Mouse (Mus musculus): Measurements from ENCODE around the gene Sept9. TPM values are rescaled to one million over a fixed set of nuclear protein-coding genes. Genes with fewer than 3 reads are reported as not detected.

Gene Sept9
- polyA plus RNA-seq, 1 experiment from 2014 or later: 126 TPM

DNA sequence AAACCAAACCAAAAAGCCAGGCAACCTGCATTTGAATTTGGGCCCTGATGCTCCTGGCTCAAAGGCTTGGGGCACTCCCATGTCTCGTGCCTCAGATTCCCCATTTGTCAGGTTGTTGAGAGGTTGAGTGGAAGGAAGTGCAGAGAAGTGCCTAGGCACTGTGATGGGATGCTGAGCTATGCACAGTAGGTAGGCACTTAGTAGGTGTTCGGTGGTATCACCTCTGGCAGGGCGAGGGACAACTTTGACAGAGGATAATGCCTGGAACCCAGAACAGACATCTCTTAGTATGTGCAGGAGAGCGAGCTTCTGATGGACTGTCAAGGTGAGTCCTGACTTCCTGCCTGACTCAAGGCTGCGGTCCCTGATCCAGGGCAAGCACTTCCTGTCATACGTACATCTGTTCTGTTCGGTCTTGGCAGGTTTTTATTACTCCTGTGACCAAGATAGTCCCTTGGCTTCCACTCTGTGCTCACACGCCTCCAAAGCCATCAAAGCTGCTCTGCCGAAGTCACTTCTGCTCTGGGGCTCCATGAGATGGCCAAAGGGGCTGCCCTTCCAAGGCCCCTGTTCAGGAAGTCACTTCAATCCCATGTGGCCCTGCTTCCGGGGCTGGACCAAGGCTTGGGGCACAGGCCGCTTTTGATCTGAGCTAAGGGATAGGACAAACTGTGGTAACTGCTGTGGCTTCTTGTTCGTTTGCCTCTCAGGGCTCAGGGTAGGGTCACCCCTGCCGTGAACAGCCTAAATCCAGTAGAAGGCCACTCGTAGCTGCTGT is 107.0 kb downstream of the Sept9 start:
- Histone ChIP-seq H3K27me3 (no peaks in the 10 kb centered on the region), H3K9me3 (replicated peaks) (no peaks in the 10 kb centered on the region), H3K27ac (peak overlapping the region; percentile 88), H3K4me1 (peaks cover 75% of the 10 kb centered on the region), H3K36me3 (peaks cover 13% of the 10 kb centered on the region; the same call in 1 of the 2 replicates), H3K9ac (no peak overlapping the region), H3K4me2 (no peak overlapping the region), H3K4me3 (replicated peaks) (no peak overlapping the region)
- 55% methylated on average over 14 of the region's 14 CpGs for WGBS
- ATAC-seq (replicated peaks; ENCODE audit: low FRiP score): no peak

DNA sequence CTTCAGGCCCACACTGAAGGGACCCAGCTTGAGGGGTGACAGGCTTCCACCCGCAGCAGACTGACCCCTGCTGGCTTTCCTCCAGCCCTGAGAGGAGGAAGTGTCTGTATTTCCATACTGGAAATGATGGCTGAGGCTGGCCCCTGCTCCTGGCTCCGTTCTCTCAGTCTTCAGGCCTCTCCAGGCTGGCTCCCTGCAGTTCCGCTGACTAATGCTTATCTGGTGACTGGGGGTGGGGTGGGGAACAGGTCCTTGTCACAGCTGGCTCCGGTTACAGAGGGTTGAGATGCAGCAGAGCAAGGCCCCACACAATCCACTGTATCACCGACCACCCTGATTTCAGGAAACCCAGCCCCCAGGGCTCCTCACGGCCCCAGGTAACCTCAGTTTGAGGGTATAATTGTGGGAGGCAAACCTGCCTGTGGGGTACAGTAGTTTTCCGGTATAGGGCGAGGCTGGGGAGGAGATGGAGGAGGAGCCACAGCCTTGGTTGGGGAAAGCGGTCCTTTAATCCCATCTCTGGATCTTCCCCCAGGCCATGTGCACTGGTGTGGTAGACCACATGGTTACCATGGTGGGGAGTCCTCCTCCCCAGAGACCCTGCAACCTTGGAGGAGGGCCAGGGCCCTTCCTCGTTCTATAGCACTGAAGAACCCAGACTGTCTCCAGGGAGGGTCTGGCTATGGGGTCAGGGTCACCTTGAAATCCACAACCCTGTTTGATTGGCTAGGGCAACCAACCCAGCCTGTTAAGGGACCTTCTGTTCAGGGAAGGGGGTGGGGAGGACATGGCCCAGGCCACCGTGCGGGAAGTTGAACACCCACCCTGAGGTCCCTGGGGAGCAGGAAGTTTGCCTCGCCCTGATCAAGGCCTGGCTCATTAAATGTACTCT is 108.7 kb downstream of the Sept9 start:
- peak; percentile 69 for ATAC-seq (replicated peaks; ENCODE audit: low FRiP score)
- H3K4me1 ChIP-seq: peaks cover 79% of the 10 kb centered on the region
- peaks cover 10% of the 10 kb centered on the region; the same call in 1 of the 2 replicates for H3K36me3 ChIP-seq
- no peak overlapping the region for H3K4me3 ChIP-seq (replicated peaks)
- no peaks in the 10 kb centered on the region for H3K9me3 ChIP-seq (replicated peaks)
- no peaks in the 10 kb centered on the region for H3K27me3 ChIP-seq
- no peak overlapping the region for H3K9ac ChIP-seq
- 17% methylated on average over 13 of the region's 13 CpGs for WGBS
- peak overlapping the region; percentile 88 for H3K27ac ChIP-seq
- H3K4me2 ChIP-seq: peak overlapping the region; percentile 24; the same call in 1 of the 2 replicates

DNA sequence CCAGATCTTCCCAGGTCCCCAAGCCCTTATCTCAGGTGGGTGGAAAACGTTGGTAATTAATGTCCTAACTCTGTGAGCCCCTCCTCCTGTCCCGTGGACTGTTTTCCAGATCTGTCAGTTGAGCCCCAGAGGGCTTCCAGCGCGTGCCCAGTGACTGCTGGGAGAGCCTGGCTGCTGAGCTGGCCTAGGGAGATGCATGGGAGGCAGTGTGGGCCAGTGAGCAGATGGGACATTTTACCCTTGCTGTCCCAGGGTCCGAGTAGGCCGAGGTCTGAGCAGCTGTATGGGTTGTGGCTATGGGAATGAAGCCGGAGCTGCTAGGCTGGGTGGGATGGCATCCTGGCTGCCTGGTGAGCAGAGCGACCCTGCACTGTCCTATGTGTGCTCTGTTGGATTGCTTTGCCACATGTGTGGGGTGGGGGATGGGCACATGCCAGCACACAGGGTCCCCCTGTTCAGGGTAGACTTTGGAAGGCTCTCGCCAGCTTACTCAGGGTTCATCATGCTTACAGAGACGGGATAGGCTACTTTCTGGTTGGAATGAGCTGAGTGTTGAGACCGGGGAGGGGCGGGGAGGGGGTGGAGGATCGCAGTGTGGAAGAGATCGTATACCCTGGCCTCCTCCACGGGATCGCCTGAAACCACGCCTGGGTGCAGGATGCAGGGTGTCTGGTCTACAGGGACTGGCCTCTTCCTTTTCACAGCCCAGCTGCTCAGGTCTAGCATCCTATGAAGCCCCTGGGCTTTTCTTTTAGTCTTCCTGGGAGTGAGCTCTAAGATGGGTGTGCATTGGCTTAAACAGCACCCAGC is 109.9 kb downstream of the Sept9 start:
- H3K9ac ChIP-seq: 0 out of 2 replicates have a peak overlapping the region, but pooled peaks have one; percentile 8
- 47% methylated on average over 17 of the region's 17 CpGs for WGBS
- peak overlapping the region; percentile 88 for H3K27ac ChIP-seq
- H3K36me3 ChIP-seq: no peaks in the 10 kb centered on the region
- H3K4me3 ChIP-seq (replicated peaks): no peak overlapping the region
- ATAC-seq (replicated peaks; ENCODE audit: low FRiP score): no peak
- no peaks in the 10 kb centered on the region for H3K27me3 ChIP-seq
- H3K4me1 ChIP-seq: peaks cover 88% of the 10 kb centered on the region
- no peaks in the 10 kb centered on the region for H3K9me3 ChIP-seq (replicated peaks)
- no peak overlapping the region for H3K4me2 ChIP-seq

DNA sequence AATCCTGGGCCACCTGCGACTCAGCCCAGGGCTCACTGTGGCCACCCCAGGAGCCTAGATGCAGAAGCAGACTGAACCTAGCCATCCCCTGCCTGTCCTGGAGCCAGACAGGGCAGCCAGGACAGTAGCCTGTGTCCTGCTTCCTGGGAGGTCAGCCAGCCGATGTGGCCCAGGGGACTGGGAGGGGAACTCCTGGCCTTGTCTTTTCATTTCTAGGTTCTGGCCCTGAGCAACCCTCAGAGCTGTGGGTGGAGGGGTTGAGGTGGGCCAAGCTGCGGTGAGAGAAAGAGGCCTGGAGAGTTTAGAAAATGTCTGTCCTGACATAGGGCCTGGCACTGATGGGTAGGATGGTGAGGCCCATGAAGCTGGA is 110.4 kb downstream of the Sept9 start:
- Histone ChIP-seq H3K4me1 (peaks cover 90% of the 10 kb centered on the region), H3K4me2 (no peak overlapping the region), H3K9me3 (replicated peaks) (no peaks in the 10 kb centered on the region), H3K9ac (0 out of 2 replicates have a peak overlapping the region, but pooled peaks have one; percentile 8), H3K4me3 (replicated peaks) (no peak overlapping the region), H3K27ac (peak overlapping the region; percentile 49), H3K27me3 (no peaks in the 10 kb centered on the region), H3K36me3 (no peaks in the 10 kb centered on the region)
- ATAC-seq (replicated peaks; ENCODE audit: low FRiP score): no peak
- 68% methylated on average over 3 of the region's 3 CpGs for whole genome bisulfite sequencing

DNA sequence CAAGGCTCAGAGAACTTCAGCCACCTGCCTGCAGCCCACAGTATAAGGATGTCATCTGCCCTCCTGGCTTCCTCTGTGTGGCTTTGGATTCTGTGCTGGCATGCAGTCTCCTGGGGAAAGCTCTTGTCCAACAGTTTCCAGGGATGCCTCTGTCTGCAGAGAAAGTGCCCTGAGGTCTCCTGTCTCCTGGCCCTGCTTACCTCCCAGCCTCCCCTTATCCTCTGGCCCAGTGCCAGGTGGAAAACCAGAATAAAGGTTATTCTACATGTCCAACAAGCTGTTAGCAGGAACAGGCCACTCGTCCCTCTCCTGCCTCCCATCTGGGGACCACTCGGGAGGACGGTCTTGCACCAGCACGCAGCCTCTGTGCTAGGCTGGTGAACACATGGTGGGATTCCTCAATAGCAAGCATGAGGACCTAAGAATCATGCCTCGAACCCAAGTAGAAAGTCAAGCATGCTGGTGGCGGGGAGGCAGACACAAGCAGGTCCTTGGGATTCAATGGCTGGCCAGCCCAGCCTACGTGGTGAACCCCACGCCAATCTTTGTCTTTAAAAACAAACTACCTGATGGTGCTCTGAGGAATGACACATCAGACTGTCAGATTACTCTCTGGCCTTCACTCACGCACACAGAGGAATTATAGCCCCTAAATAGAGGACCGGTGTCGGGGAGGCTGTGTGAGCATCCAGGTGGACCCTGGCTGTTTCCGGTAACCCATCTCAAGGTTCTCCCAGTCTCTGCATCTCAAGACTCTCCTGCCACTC is 111.1 kb downstream of the Sept9 start:
- H3K27ac ChIP-seq: peak overlapping the region; percentile 88; the same call in 1 of the 2 replicates
- no peak overlapping the region for H3K9ac ChIP-seq
- WGBS: 85% methylated on average over 12 of the region's 12 CpGs

DNA sequence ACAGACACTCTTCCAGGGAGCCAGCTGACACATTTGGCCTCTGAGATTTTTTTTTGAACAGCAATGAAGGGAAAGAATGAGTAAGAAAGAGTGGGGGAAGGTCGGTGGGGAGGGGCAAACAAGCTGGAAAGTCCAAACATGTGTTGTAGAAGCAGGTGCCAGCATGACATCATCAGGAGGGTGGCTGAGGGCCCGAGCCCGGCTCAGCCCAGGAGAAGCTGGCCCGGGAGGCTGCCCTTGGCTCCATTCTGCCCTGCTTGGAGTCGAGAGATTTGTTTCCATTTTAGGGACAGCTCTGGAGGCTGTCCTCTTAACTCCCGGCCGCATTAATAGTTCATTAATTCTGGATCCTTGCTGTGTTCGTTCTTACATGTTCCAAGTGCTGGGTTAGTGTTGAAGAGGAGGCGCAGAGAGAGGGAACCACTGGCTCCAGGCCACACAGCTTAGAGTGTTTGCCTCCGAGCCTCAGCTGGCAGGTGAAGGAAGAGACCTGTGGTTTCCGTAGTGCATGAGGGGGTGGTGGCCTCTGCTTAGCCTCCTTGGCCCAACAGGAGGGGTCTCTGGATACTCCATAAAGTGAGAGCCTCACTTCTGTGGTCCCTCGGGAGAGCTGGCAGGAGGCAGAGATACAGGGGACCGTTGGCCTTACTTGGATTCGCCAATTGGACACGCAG is 111.8 kb downstream of the Sept9 start:
- Histone ChIP-seq H3K9me3 (replicated peaks) (no peaks in the 10 kb centered on the region), H3K4me1 (peaks cover 100% of the 10 kb centered on the region), H3K4me3 (replicated peaks) (no peak overlapping the region), H3K4me2 (no peak overlapping the region), H3K9ac (no peak overlapping the region), H3K27ac (peak overlapping the region; percentile 88), H3K27me3 (no peaks in the 10 kb centered on the region), H3K36me3 (no peaks in the 10 kb centered on the region)
- WGBS: 65% methylated on average over 15 of the region's 15 CpGs
- no peak for ATAC-seq (replicated peaks; ENCODE audit: low FRiP score)

More for the DNA sequence above, 111.1 kb downstream of the Sept9 start:
- Histone ChIP-seq H3K4me3 (replicated peaks) (no peak overlapping the region), H3K36me3 (no peaks in the 10 kb centered on the region), H3K27me3 (no peaks in the 10 kb centered on the region), H3K4me2 (no peak overlapping the region), H3K9me3 (replicated peaks) (no peaks in the 10 kb centered on the region), H3K4me1 (peaks cover 96% of the 10 kb centered on the region)
- ATAC-seq (replicated peaks; ENCODE audit: low FRiP score): no peak

DNA sequence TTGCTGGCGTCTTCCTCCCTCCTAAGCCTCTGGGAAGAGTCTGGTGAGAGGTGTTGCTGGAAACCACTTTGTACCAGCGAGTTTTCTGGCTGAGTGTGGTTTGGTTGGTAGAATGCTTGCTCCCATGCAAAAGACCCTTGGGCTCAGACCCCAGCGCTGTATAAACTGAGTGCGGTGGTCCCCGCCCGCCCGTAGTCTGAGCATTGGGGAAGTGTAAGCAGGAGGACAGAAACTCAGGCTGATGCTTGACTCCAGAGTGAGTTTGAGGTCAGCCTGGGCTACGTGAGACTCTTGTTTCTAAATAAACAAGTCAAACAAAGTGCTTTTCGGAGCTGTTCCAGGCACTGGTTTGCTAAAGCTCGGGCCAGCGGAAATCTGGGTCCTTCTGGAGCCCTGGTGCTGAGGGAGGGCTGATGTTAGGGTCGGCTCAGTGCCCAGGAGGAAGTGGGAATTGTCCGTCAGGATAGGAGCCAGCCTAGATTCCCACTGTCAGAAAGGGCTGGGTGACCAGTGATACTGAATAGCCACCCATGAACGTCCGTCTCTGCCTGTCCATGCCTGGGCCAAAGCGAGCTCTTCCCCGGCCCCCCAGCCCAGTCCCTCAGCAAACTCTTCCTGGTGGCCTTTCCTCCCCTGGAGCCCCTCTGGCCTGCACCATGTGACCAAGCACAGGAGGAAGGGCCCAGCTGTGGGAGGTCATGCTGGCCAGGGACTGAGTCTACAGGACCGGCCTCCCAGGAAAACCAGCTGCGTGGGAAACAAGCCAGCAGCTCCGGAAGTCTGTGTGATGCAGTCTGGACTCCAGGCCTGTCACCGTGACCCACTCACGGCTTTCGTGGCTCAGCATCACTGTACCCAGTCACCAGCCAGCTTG is 112.8 kb downstream of the Sept9 start:
- WGBS: 34% methylated on average over 23 of the region's 23 CpGs
- H3K4me2 ChIP-seq: peak overlapping the region; percentile 14
- H3K4me1 ChIP-seq: peaks cover 100% of the 10 kb centered on the region
- no peak overlapping the region for H3K4me3 ChIP-seq (replicated peaks)
- H3K36me3 ChIP-seq: no peaks in the 10 kb centered on the region
- H3K27ac ChIP-seq: peak overlapping the region; percentile 88
- ATAC-seq (replicated peaks; ENCODE audit: low FRiP score): peak; percentile 45
- H3K9ac ChIP-seq: no peak overlapping the region
- H3K27me3 ChIP-seq: no peaks in the 10 kb centered on the region
- no peaks in the 10 kb centered on the region for H3K9me3 ChIP-seq (replicated peaks)

DNA sequence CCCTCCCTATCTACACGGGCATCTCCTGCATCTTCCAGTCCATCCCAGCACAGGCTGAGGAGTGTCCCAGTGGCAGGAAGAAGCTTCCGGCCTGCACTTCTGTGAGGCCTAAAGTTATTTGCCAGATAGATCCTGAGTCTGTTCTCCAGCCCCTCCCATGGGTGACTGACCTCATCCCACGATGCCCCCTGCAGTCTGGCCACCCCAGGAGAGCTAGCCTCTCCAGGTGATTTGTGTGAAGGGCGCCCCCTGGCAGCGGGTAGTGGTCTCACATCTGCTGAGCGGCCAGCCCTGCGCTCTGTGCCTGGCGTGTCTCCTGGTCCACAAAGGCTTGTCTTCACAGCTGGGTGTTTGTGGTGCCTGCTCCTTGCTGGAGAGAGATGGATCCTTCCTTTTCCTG is 113.5 kb downstream of the Sept9 start:
- Histone ChIP-seq H3K4me2 (peak overlapping the region; percentile 14; the same call in 1 of the 2 replicates), H3K4me1 (peaks cover 100% of the 10 kb centered on the region), H3K27ac (peak overlapping the region; percentile 88), H3K27me3 (no peaks in the 10 kb centered on the region), H3K9me3 (replicated peaks) (no peaks in the 10 kb centered on the region), H3K9ac (no peak overlapping the region), H3K36me3 (no peaks in the 10 kb centered on the region), H3K4me3 (replicated peaks) (no peak overlapping the region)
- ATAC-seq (replicated peaks; ENCODE audit: low FRiP score): no peak
- WGBS: 45% methylated on average over 8 of the region's 8 CpGs

DNA sequence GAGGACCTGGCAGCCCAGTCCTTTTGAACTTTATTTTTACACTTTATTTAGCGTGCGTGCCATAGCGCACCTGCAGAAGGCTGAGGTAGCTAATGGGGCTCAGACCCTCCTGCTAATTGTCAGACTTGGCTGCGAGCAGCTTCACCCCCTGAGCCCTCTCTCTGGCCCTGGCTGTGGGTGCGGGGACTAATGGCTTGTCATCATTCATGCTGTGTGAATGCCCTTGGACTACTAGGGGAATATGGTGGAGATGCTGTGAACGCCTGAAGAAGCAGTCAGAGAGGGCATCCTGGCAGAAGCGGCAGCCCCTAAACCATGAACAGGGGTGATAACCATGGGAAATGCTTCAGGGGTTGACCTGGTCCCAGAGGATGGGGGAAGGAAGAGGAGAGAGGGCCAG is 114.0 kb downstream of the Sept9 start:
- H3K4me2 ChIP-seq: no peak overlapping the region
- no peak overlapping the region for H3K4me3 ChIP-seq (replicated peaks)
- H3K36me3 ChIP-seq: no peaks in the 10 kb centered on the region
- H3K27ac ChIP-seq: peak overlapping the region; percentile 88
- no peak for ATAC-seq (replicated peaks; ENCODE audit: low FRiP score)
- H3K27me3 ChIP-seq: no peaks in the 10 kb centered on the region
- peaks cover 100% of the 10 kb centered on the region for H3K4me1 ChIP-seq
- H3K9ac ChIP-seq: 0 out of 2 replicates have a peak overlapping the region, but pooled peaks have one; percentile 8
- WGBS: 79% methylated on average over 7 of the region's 7 CpGs
- no peaks in the 10 kb centered on the region for H3K9me3 ChIP-seq (replicated peaks)

DNA sequence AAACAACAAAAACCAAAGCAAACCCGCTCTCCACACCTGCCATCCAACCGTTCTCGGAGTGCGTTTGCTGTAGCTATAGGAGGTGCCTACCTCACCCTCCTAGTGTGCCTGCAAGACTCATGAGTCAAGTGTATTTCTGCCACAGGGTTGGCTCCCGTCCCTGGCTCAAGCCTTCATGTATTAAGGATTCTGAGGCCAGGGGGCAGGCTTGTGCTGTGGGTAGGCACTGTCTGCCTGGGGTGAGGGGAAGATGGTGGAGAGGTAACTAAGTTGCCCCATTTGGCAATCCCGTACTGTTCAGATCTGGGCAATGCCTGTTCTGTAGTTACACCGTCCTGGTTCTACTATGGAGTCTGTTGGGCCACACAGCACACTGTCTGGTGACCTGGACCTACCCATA is 114.6 kb downstream of the Sept9 start:
- Histone ChIP-seq H3K36me3 (no peaks in the 10 kb centered on the region), H3K27ac (peak overlapping the region; percentile 92; the same call in 1 of the 2 replicates), H3K9me3 (replicated peaks) (no peaks in the 10 kb centered on the region), H3K4me1 (peaks cover 100% of the 10 kb centered on the region), H3K27me3 (no peaks in the 10 kb centered on the region), H3K4me2 (no peak overlapping the region), H3K9ac (0 out of 2 replicates have a peak overlapping the region, but pooled peaks have one; percentile 8), H3K4me3 (replicated peaks) (no peak overlapping the region)
- WGBS: 92% methylated on average over 7 of the region's 7 CpGs
- ATAC-seq (replicated peaks; ENCODE audit: low FRiP score): no peak

Measured in kidney, embryonic 15.5 days (tissue).